21 mouse cellular contexts compared by ENCODE assay signal in the genomic region with DNA sequence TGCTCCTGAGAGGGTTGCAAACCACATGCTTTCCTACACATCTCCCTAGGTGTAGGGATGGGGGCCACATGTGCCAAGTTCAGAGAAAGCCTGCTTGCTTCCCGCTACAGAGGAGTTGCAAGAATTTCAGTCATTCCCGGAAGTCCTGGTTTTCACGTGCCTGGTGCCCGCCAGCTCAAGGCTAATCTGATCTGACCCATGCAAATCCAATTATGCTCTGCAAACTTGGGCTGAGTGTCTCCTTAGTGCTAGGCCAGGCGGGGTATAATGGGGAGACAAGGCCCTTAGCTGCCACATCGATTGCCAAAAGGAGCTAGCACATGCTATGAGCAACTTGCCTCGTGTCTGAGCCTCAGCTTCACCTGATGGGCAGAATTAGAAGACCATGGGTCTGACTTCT.
DNase-seq lines count a peak whose midpoint lies in the region; ATAC-seq lines count a peak whose summit lies in the region.
"Had no signal": no experiment of that assay in that cellular context is flagged by ENCODE, and none has a peak within 500 bp of the region (broad histone marks: within the 10 kb centered on the region; RNA-seq: fewer than 3 reads in every experiment).

No protein-coding gene starts in this region.

- H3K4me1 ChIP-seq in forebrain, embryonic 13.5 days, result peaks cover 7% of the 10 kb centered on the region
- peaks cover 25% of the 10 kb centered on the region for H3K4me1 ChIP-seq in forebrain, embryonic 12.5 days
- peaks cover 10% of the 10 kb centered on the region; the same call in 1 of the 2 replicates for H3K4me1 ChIP-seq in midbrain, embryonic 14.5 days (ENCODE audit: control insufficient read depth, insufficient read depth, low read length)
- no peaks in the 10 kb centered on the region for H3K4me1 ChIP-seq in midbrain, embryonic 16.5 days (ENCODE audit: control insufficient read depth, insufficient read depth, low read length)
- peaks cover 92% of the 10 kb centered on the region for H3K4me1 ChIP-seq in limb, embryonic 10.5 days
- H3K4me1 ChIP-seq: liver, embryonic 13.5 days had no signal

- no peak overlapping the region for H3K27ac ChIP-seq in forebrain, embryonic 13.5 days
- H3K27ac ChIP-seq in forebrain, embryonic 12.5 days, result no peak overlapping the region
- H3K27ac ChIP-seq in midbrain, embryonic 14.5 days (replicated peaks; ENCODE audit: low read depth, low read length), result no peak overlapping the region
- no peak overlapping the region for H3K27ac ChIP-seq in midbrain, embryonic 16.5 days (ENCODE audit: low read length)
- peak overlapping the region; percentile 32 for H3K27ac ChIP-seq in limb, embryonic 10.5 days
- H3K27ac ChIP-seq: heart, embryonic 13.5 days; hindbrain, embryonic 14.5 days; liver, embryonic 13.5 days had no signal

- ATAC-seq in forebrain, embryonic 13.5 days, result no peak
- no peak for ATAC-seq in forebrain, embryonic 12.5 days (ENCODE audit: low FRiP score)
- ATAC-seq in midbrain, embryonic 14.5 days (ENCODE audit: low FRiP score, low TSS enrichment), result no peak
- no peak for ATAC-seq in midbrain, embryonic 16.5 days
- ATAC-seq: forebrain, embryonic 14.5 days; inflammation-experienced regulatory T-cells, adult 6 months had no signal

- peak overlapping the region; percentile 26; the same call in 1 of the 2 replicates for H3K9ac ChIP-seq in forebrain, embryonic 13.5 days
- H3K9ac ChIP-seq in forebrain, embryonic 12.5 days, result no peak overlapping the region
- no peak overlapping the region for H3K9ac ChIP-seq in midbrain, embryonic 14.5 days (replicated peaks; ENCODE audit: low read length)
- no peak overlapping the region for H3K9ac ChIP-seq in midbrain, embryonic 16.5 days (ENCODE audit: low read depth, low read length)
- H3K9ac ChIP-seq: heart, embryonic 13.5 days; hindbrain, embryonic 14.5 days; liver, embryonic 13.5 days had no signal

- DNase-seq in midbrain, embryonic 14.5 days, result peak; percentile 65
- no peak for DNase-seq in limb, embryonic 10.5 days (ENCODE audit: low spot score)
- DNase-seq in cerebellum, postnatal 4 days (ENCODE audit: low spot score in 2 of 2), result no peak
- DNase-seq in gastrocnemius, postnatal 14 days, result no peak
- DNase-seq: adrenal gland, postnatal 14 days; cerebellum, adult 9-10 months; gastrocnemius, postnatal 25 days; heart, adult 18-20 months; heart, postnatal 14 days; kidney, adult 18-20 months; kidney, postnatal 4 days; liver, embryonic 13.5 days; lung, adult 2 months; lung, postnatal 14 days had no signal

- no peaks in the 10 kb centered on the region for H3K36me3 ChIP-seq in forebrain, embryonic 13.5 days (ENCODE audit: poor library complexity, severe bottlenecking)
- no peaks in the 10 kb centered on the region for H3K36me3 ChIP-seq in forebrain, embryonic 12.5 days (replicated peaks)
- H3K36me3 ChIP-seq in midbrain, embryonic 14.5 days (ENCODE audit: control insufficient read depth, insufficient read depth, low read length), result no peaks in the 10 kb centered on the region
- no peaks in the 10 kb centered on the region for H3K36me3 ChIP-seq in midbrain, embryonic 16.5 days (ENCODE audit: control insufficient read depth, insufficient read depth, low read length)
- peaks cover 62% of the 10 kb centered on the region for H3K36me3 ChIP-seq in limb, embryonic 10.5 days
- H3K36me3 ChIP-seq: heart, embryonic 13.5 days; liver, embryonic 13.5 days had no signal

- no peaks in the 10 kb centered on the region for H3K9me3 ChIP-seq in forebrain, embryonic 13.5 days (replicated peaks)
- H3K9me3 ChIP-seq in forebrain, embryonic 12.5 days, result no peaks in the 10 kb centered on the region
- no peaks in the 10 kb centered on the region for H3K9me3 ChIP-seq in midbrain, embryonic 14.5 days (ENCODE audit: control insufficient read depth, low read length)
- no peaks in the 10 kb centered on the region for H3K9me3 ChIP-seq in midbrain, embryonic 16.5 days (replicated peaks; ENCODE audit: control insufficient read depth, low read length, poor library complexity, severe bottlenecking)
- no peaks in the 10 kb centered on the region for H3K9me3 ChIP-seq in limb, embryonic 10.5 days (replicated peaks)
- H3K9me3 ChIP-seq: heart, embryonic 13.5 days; liver, embryonic 13.5 days had no signal

- no peaks in the 10 kb centered on the region for H3K27me3 ChIP-seq in forebrain, embryonic 13.5 days
- no peaks in the 10 kb centered on the region for H3K27me3 ChIP-seq in forebrain, embryonic 12.5 days
- H3K27me3 ChIP-seq in midbrain, embryonic 14.5 days (ENCODE audit: control insufficient read depth, insufficient read depth, low read length), result no peaks in the 10 kb centered on the region
- no peaks in the 10 kb centered on the region for H3K27me3 ChIP-seq in midbrain, embryonic 16.5 days (ENCODE audit: control insufficient read depth, insufficient read depth, low read depth, low read length)
- peaks cover 10% of the 10 kb centered on the region; the same call in 1 of the 2 replicates for H3K27me3 ChIP-seq in limb, embryonic 10.5 days (ENCODE audit: low read depth, poor library complexity, severe bottlenecking)
- H3K27me3 ChIP-seq: liver, embryonic 13.5 days had no signal

- 61% methylated on average over 7 of the region's 7 CpGs for WGBS in forebrain, embryonic 13.5 days
- 59% methylated on average over 7 of the region's 7 CpGs for WGBS in forebrain, embryonic 12.5 days
- WGBS in midbrain, embryonic 14.5 days, result 15% methylated on average over 7 of the region's 7 CpGs
- WGBS in midbrain, embryonic 16.5 days, result 25% methylated on average over 7 of the region's 7 CpGs
- 59% methylated on average over 7 of the region's 7 CpGs for WGBS in limb, embryonic 10.5 days

- no peak overlapping the region for H3K4me2 ChIP-seq in forebrain, embryonic 13.5 days
- H3K4me2 ChIP-seq in forebrain, embryonic 12.5 days, result no peak overlapping the region
- H3K4me2 ChIP-seq in midbrain, embryonic 14.5 days (ENCODE audit: low read length), result no peak overlapping the region
- no peak overlapping the region for H3K4me2 ChIP-seq in midbrain, embryonic 16.5 days (ENCODE audit: low read length)
- H3K4me2 ChIP-seq: heart, embryonic 13.5 days; hindbrain, embryonic 14.5 days; liver, embryonic 13.5 days had no signal

- intact Hi-C loops in gastrocnemius, postnatal 14 days (cut with DNase I; ENCODE audit: low total_unique reads), result no loop called here

- no peak overlapping the region for H3K4me3 ChIP-seq in forebrain, embryonic 13.5 days
- H3K4me3 ChIP-seq in forebrain, embryonic 12.5 days (replicated peaks), result no peak overlapping the region
- no peak overlapping the region for H3K4me3 ChIP-seq in midbrain, embryonic 14.5 days (replicated peaks; ENCODE audit: low read depth, low read length)
- no peak overlapping the region for H3K4me3 ChIP-seq in midbrain, embryonic 16.5 days (ENCODE audit: low read depth, low read length)
- no peak overlapping the region for H3K4me3 ChIP-seq in limb, embryonic 10.5 days
- H3K4me3 ChIP-seq: heart, embryonic 13.5 days; liver, embryonic 13.5 days had no signal
